Comparison of ENCODE assay signal across 7 mouse cellular contexts in genomic region chr3:152783792-152784191, GRCm38 (mm10).
DNase-seq lines count a peak whose midpoint lies in the region; ATAC-seq and TF ChIP-seq lines count a peak whose summit lies in the region.

No protein-coding gene starts in this region.

- peak; percentile 50 for DNase-seq in MEL-GATA-1-ER (ENCODE audit: extremely low read depth, low read depth)
- peak; percentile 82 to 83 for DNase-seq in layer of hippocampus, postnatal 10 days (ENCODE audit: low spot score in 2 of 2)
- peak; percentile 51 to 74 for DNase-seq in lung, postnatal 4 days
- peak; percentile 83 for DNase-seq in right cerebral cortex, postnatal 14 days

- H3K4me3 ChIP-seq in bone marrow macrophage, adult 2 months (ENCODE audit: insufficient read depth, low read length) = no peak overlapping the region

- peaks cover 2% of the 10 kb centered on the region; the same call in 1 of the 2 replicates for H3K4me1 ChIP-seq in bone marrow macrophage, adult 2 months (ENCODE audit: control insufficient read depth, insufficient read depth, low read length)

- peak; percentile 81 for ATAC-seq in erythroblast, adult 5-6 weeks (replicated peaks; ENCODE audit: low FRiP score, poor library complexity, severe bottlenecking)
- peak; percentile 85 to 88 for ATAC-seq in hematopoietic stem cell, adult 5-6 weeks (replicated peaks in 1 of 2; ENCODE audit: insufficient read depth in 1 of 2, low FRiP score in 2 of 2, low TSS enrichment in 1 of 2, low read depth in 1 of 2, poor library complexity in 2 of 2, severe bottlenecking in 2 of 2)

- no peak overlapping the region for H3K27ac ChIP-seq in bone marrow macrophage, adult 2 months (ENCODE audit: insufficient read depth, low read depth, low read length)

- no peak for TF ChIP-seq POLR2A in bone marrow macrophage, adult 2 months (IDR thresholded peaks at IDR 0.05; ENCODE audit: borderline replicate concordance, low read depth, low read length)

- peak; percentile 92 for TF ChIP-seq CTCF in bone marrow macrophage, adult 2 months (IDR thresholded peaks at IDR 0.05; ENCODE audit: low read depth, low read length)
